Mouse (Mus musculus): ENCODE results near the gene Dock3. TPM values are rescaled to one million over a fixed set of nuclear protein-coding genes. Genes with fewer than 3 reads are reported as not detected.
A peak's percentile ranks its signal among the peaks of the same experiment; 100 is the strongest.

Dock3 gene
- total RNA-seq, 2 experiments from 2014 or later: 111 to 112 TPM

GRCm38 (mm10) chr9:106889321-106889720 is 342.4 kb downstream of the Dock3 start:
- H3K4me3 ChIP-seq: no peak overlapping the region
- TF ChIP-seq CTCF (conservative IDR thresholded peaks at IDR 0.05): no peak

DNA sequence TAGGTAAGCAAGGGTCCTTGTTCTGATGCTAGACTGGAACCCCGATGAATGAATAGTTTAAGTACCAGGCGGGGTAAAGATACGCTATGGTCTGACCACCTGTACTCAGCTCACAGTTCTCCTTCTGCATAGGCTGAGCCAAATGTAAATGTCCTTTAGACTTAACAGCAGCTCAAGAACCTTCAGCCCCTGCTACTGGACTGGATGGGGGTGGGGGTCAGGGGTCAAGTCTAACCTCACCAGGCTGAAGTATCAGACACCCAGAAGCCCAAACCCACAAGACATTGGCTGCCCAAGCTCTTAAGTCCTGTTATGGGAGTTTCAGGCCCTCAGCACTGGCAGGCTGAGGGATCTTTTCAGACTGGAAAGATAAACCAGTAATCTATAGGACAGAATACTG is 343.4 kb downstream of the Dock3 start:
- no peak overlapping the region for H3K27ac ChIP-seq
- DNase-seq (ENCODE audit: low spot score in 2 of 2): no peak
- TF ChIP-seq CTCF (conservative IDR thresholded peaks at IDR 0.05): no peak
- H3K4me3 ChIP-seq: no peak overlapping the region

More at GRCm38 (mm10) chr9:106889321-106889720, 342.4 kb downstream of the Dock3 start:
- DNase-seq (ENCODE audit: low spot score in 2 of 2): no peak
- H3K27ac ChIP-seq: no peak overlapping the region

GRCm38 (mm10) chr9:106886828-106887702 is 344.6 kb downstream of the Dock3 start, which contains the start of gene Rbm15b:
TSS of gene Rbm15b (minus strand) at chr9:106887428.
- Histone ChIP-seq H3K27ac (peak within 1 kb of the TSS; percentile 86), H3K4me3 (peak within 1 kb of the TSS; percentile 79)
- TF ChIP-seq CTCF (conservative IDR thresholded peaks at IDR 0.05): peak; percentile 93
- peak; percentile 96 to 97 for DNase-seq (ENCODE audit: low spot score in 2 of 2)

- Histone ChIP-seq H3K27ac (peak overlapping the region; percentile 86), H3K4me3 (peak overlapping the region; percentile 79)
- peak in 1 of 2 experiments; percentile 45 for DNase-seq (ENCODE audit: low spot score in 2 of 2)
- TF ChIP-seq CTCF (conservative IDR thresholded peaks at IDR 0.05): no peak
These were observed 345.6 kb downstream of the Dock3 start for GRCm38 (mm10) chr9:106885901-106886731.

DNA sequence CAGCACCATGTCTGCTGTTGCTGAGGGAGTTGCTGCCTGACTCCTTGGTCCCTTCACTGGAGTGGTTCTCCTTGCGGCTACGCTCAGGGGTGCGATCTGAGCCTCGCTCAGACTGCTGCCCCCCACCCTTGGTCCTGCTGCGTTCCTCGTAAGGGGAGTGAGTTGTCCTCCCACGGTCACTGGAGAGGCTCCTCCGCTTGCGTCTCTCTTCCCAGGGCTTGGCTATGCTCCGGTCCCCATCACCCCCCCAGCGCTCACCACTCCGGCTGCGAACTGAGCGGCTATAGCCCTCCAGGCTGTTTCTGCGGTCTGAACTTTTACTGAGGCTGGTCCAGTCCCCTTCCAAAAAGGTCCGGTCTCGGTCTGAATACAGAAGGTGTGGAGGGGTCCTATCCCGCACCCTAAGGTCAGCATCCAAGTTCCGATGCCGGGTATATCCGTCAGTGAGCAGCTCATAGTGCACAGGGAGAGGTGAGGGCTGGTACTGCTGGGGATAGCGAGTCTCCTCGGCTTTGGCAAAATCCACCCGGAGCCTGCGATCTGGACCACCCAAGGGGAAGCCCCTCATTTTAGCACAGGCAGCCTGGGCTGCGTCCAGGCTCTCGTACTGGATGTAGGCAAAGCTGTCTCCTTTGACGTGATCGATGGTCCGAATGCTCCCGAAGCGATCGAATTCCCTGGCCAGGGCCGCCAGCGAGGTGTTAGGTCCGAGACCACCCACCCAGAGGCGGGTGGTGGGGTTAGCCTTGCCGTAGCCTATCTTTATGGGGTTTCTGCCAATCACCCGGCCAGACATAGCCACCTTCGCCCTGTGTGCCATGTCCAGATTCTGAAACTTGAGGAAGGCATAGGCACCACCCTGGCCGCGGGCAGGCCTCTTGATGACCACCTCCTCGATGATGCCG is 346.5 kb downstream of the Dock3 start:
- H3K27ac ChIP-seq: peak overlapping the region; percentile 86
- peak overlapping the region; percentile 79 for H3K4me3 ChIP-seq
- no peak for TF ChIP-seq CTCF (conservative IDR thresholded peaks at IDR 0.05)
- no peak for DNase-seq (ENCODE audit: low spot score in 2 of 2)

DNA sequence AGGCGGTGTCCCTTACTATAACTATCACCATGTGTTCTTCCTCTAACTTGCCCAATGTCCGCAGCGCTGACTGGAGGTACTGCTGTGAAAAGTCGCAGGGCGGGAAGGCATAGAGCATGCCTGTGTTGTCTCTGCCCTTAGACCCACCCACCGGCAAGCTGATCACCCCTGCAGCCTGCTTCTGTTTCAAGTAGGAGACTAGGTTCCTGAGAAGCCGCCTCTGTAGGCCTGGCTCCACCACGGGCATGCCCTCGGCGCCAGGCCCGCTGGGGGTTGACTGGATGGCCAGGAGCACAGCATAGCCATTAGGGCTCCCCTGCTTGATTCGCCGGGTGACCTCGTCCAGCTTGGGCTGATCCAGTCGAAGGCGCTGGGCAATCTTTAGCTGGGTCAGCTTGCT is 347.4 kb downstream of the Dock3 start:
- Histone ChIP-seq H3K27ac (peak overlapping the region; percentile 9; the same call in 1 of the 2 replicates), H3K4me3 (peak overlapping the region; percentile 79)
- DNase-seq (ENCODE audit: low spot score in 2 of 2): no peak
- no peak for TF ChIP-seq CTCF (conservative IDR thresholded peaks at IDR 0.05)

DNA sequence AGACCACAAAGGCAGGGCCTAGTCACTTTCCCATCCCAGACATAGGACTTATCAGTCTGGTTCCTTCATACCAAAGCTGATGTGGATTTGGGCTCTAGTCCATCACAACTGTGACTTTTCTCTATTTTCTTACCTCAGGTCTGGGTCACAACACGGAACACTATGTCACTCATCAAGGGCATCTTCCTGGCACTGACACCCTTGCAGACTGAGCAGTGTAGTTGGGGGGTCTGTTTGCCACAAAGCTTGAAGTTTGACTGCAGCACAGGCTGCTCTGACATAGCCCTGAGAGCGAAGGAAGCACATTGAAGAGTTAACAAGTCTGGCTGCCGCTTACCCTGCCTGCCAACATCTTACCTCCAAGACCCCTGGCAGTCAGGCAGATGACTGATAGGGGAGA is 348.6 kb downstream of the Dock3 start:
- Histone ChIP-seq H3K4me3 (peak overlapping the region; percentile 32; the same call in 1 of the 2 replicates), H3K27ac (no peak overlapping the region)
- DNase-seq (ENCODE audit: low spot score in 2 of 2): no peak
- TF ChIP-seq CTCF (conservative IDR thresholded peaks at IDR 0.05): no peak

GRCm38 (mm10) chr9:106882176-106882575 is 349.5 kb downstream of the Dock3 start:
- DNase-seq (ENCODE audit: low spot score in 2 of 2): no peak
- no peak for TF ChIP-seq CTCF (conservative IDR thresholded peaks at IDR 0.05)

DNA sequence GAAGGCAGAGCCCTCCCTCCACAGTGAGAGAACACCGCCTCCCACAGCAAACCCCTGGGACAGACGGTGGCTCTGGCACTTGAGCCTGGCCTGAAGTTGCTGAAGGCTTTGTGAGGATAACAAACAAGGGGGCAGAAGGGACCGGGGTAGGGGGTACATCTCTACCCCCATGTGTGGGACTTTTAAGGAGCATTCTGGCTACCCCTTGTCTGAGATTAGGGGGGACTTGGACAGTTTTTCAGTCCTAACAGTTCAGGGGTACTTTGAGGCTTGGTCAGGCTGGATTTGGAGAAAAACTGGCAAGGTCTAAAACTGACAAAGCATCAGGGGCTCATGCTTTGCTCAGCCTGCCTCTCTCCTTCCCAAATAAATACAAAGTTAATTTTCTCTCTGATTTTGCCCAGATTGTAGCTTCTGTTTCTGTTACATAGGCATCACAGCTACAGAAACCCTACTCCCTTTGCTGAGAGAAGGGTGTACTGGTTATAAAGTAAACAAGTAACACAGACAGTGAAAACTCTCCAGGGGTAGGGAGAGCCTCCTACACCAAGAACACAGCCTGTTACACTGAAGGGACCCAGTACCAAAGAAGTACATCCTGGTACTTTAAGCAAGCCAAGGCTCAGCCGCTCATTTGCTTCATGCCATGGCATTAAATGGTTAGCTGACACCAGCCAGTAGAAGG is 350.5 kb downstream of the Dock3 start:
- peak overlapping the region; percentile 43; the same call in 1 of the 2 replicates for H3K27ac ChIP-seq
- DNase-seq (ENCODE audit: low spot score in 2 of 2): no peak
- no peak for TF ChIP-seq CTCF (conservative IDR thresholded peaks at IDR 0.05)

More at GRCm38 (mm10) chr9:106882176-106882575, 349.5 kb downstream of the Dock3 start:
- H3K27ac ChIP-seq: peak overlapping the region; percentile 43; the same call in 1 of the 2 replicates
- no peak overlapping the region for H3K4me3 ChIP-seq

GRCm38 (mm10) chr9:106879471-106879870 is 352.2 kb downstream of the Dock3 start:
- no peak overlapping the region for H3K4me3 ChIP-seq
- no peak for DNase-seq (ENCODE audit: low spot score in 2 of 2)
- H3K27ac ChIP-seq: no peak overlapping the region
- no peak for TF ChIP-seq CTCF (conservative IDR thresholded peaks at IDR 0.05)

More for the DNA sequence above, 350.5 kb downstream of the Dock3 start:
- no peak overlapping the region for H3K4me3 ChIP-seq

GRCm38 (mm10) chr9:106876666-106877065 is 355.0 kb downstream of the Dock3 start:
- no peak for DNase-seq (ENCODE audit: low spot score in 2 of 2)
- H3K4me3 ChIP-seq: no peak overlapping the region
- no peak for TF ChIP-seq CTCF (conservative IDR thresholded peaks at IDR 0.05)
- H3K27ac ChIP-seq: no peak overlapping the region
